Mouse (Mus musculus) limb, embryonic 14.5 days (tissue): Measurements from ENCODE around the gene Braf. TPM values are rescaled to one million over a fixed set of nuclear protein-coding genes. Genes with fewer than 3 reads are reported as not detected.
A peak's percentile ranks its signal among the peaks of the same experiment; 100 is the strongest.

Experiments used
- ATAC-seq: fragments of 200-750 bp; cut with Nextera tagmentation; 2 replicates; pipeline ENCODE4 v1.8.0; 2017; ENCODE audit warnings: low read depth, moderate number of reproducible peaks, moderate TSS enrichment; ENCODE audit not compliant: low FRiP score
- DNase-seq: peaks from one replicate; pipeline ENCODE4 v3.0.0-alpha.2; 2015; ENCODE audit warnings: low spot score
- H3K27ac ChIP-seq: fragments of 300-500 bp; sonication (generic); replicated peaks from 2 replicates; pipeline ENCODE4 v1.5.1; 2014; ENCODE audit warnings: low read depth, mild to moderate bottlenecking, low read length, moderate library complexity, mixed read lengths
- H3K27me3 ChIP-seq: fragments of 300-500 bp; sonication (generic); 2 replicates; pipeline ENCODE4 v1.6.1; 2014; ENCODE audit warnings: low read length, mixed read lengths; ENCODE audit not compliant: control insufficient read depth, insufficient read depth
- H3K36me3 ChIP-seq: fragments of 300-500 bp; sonication (generic); 2 replicates; pipeline ENCODE4 v1.6.1; 2014; ENCODE audit warnings: mild to moderate bottlenecking, low read length, moderate library complexity, mixed read lengths; ENCODE audit not compliant: control insufficient read depth, insufficient read depth
- H3K4me1 ChIP-seq: fragments of 300-500 bp; sonication (generic); 2 replicates; pipeline ENCODE4 v1.6.1; 2014; ENCODE audit warnings: antibody characterized with exemption, low read length, mixed read lengths; ENCODE audit not compliant: control insufficient read depth, insufficient read depth
- H3K4me2 ChIP-seq: fragments of 300-500 bp; sonication (generic); replicated peaks from 2 replicates; pipeline ENCODE4 v1.6.1; 2014; ENCODE audit warnings: low read depth, mild to moderate bottlenecking, low read length, moderate library complexity; ENCODE audit not compliant: severe bottlenecking
- H3K4me3 ChIP-seq: fragments of 300-500 bp; sonication (generic); replicated peaks from 2 replicates; pipeline ENCODE4 v1.5.1; 2014; ENCODE audit warnings: low read length
- H3K9ac ChIP-seq: fragments of 300-500 bp; sonication (generic); 2 replicates; pipeline ENCODE4 v1.6.1; 2014; ENCODE audit warnings: mild to moderate bottlenecking, low read depth, low read length, moderate library complexity; ENCODE audit not compliant: severe bottlenecking
- H3K9me3 ChIP-seq: fragments of 300-500 bp; sonication (generic); 2 replicates; pipeline ENCODE4 v1.6.1; 2016; ENCODE audit warnings: low read length; ENCODE audit not compliant: control insufficient read depth
- POLR2A ChIP-seq: fragments of 200-500 bp; IDR thresholded peaks from 2 replicates; pipeline ENCODE4 v1.8.0; 2012; ENCODE audit warnings: inconsistent platforms, mild to moderate bottlenecking, moderate library complexity, borderline replicate concordance; ENCODE audit not compliant: insufficient read depth, insufficient read length; ENCODE audit errors: extremely low read depth
- WGBS: fragments of 180-500 bp; shearing (Covaris S2); extraction: QIAGEN DNeasy Blood & Tissue Kit; methylation state at CpG from one replicate; pipeline ENCODE4 v1.1.7; 2014; 5-methylcytosine and 5-hydroxymethylcytosine counted together
- polyA plus RNA-seq, 2 experiments: library from polyadenylated mRNA; depleted of rRNA in 1 of 2; stranded (reverse) in 1 of 2; unstranded in 1 of 2; fragments of >200 nt; fragmentation: Nextera tagmentation in 1 of 2; extraction: Ambion mirVana in 1 of 2; gene quantifications; 2 replicates each; pipeline versions ENCODE4 v1.2.1 to v1.2.3; 2012 to 2014

The Braf gene
- polyA plus RNA-seq, 2 experiments = 14.2 to 15.2 TPM

DNA sequence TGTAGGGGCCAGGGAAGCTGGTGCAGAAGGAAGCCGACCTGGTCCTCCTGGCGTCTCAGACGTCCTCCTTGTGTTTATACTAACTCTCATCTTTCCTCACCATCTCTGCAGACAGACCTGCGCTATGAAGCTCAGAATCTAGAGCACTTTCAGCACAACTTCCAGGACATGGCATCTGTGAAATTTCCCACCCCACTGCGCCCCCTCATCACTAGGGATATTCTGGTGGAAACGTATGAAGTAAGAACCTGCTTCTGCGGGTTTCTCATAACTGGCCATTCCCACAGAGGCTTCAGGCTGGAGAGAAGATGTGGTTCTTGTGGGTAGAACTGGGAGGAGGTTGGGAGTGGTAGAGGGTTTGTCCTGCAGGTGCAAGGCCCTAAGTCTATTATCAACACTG lies 145.7 kb downstream of the Braf start:
- Histone ChIP-seq H3K27me3 (no peaks in the 10 kb centered on the region), H3K9me3 (no peaks in the 10 kb centered on the region), H3K27ac (no peak overlapping the region), H3K4me2 (no peak overlapping the region), H3K36me3 (peaks cover 63% of the 10 kb centered on the region), H3K4me1 (peaks cover 4% of the 10 kb centered on the region), H3K9ac (no peak overlapping the region), H3K4me3 (no peak overlapping the region)
- TF ChIP-seq POLR2A = no peak
- DNase-seq = no peak
- WGBS = 95% methylated on average over 7 of the region's 7 CpGs
- no peak for ATAC-seq

GRCm38 (mm10) chr6:39574951-39575350 lies 150.3 kb downstream of the Braf start:
- Histone ChIP-seq H3K9ac (no peak overlapping the region), H3K27ac (no peak overlapping the region), H3K36me3 (peaks cover 30% of the 10 kb centered on the region), H3K4me1 (peaks cover 6% of the 10 kb centered on the region), H3K27me3 (no peaks in the 10 kb centered on the region), H3K4me2 (peak overlapping the region; percentile 65), H3K9me3 (no peaks in the 10 kb centered on the region), H3K4me3 (peak overlapping the region; percentile 49)
- 70% methylated on average over 7 of the region's 7 CpGs for WGBS
- ATAC-seq (no peak), DNase-seq (no peak)
- no peak for TF ChIP-seq POLR2A

- Histone ChIP-seq H3K27ac (no peak overlapping the region), H3K4me1 (peaks cover 6% of the 10 kb centered on the region), H3K4me3 (peak overlapping the region; percentile 49), H3K27me3 (no peaks in the 10 kb centered on the region), H3K9ac (peak overlapping the region; percentile 64), H3K36me3 (peaks cover 26% of the 10 kb centered on the region), H3K9me3 (no peaks in the 10 kb centered on the region), H3K4me2 (peak overlapping the region; percentile 65)
- ATAC-seq (no peak; the same call in 1 of the 2 replicates), DNase-seq (no peak)
- WGBS = 26% methylated on average over 10 of the region's 10 CpGs
- no peak for TF ChIP-seq POLR2A
Observed at GRCm38 (mm10) chr6:39574555-39574869, 150.8 kb downstream of the Braf start.

DNA sequence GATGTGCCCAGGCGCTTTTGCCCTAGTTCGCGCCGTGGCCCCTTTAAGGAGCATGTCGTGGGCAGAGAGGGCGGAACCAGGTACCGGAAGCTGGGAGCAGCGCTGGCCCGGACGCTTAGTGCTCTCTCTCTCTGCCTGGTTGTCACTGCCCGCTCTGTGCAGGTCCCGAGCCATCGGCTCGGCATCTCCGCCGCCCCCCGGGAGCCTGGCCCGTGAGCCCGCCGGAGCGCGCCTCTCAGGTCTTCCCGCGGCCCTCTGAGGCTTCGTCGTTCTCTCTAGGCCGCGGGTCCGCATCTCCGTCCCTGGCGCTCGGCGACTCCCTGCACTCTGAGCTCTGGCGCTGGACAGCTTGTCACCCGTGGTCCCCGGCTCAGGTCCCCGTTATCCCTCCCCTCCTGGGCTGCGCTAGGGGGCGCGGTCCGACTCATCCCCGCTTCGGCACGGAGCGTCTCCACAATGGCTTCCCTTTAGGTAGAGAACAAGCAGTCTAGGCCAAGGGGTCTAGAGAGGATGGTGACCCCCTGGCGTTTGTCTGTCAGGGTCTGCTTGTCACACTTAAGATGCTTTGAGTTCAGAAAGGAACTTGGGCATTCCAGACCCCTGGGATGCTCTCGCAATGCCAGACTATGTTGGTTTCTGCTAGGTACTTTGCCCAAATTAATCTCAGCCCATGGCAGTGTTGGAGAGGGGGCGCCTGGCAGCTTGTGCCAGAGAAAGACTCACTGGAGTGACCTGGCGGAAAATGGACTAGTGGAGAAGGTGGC lies 151.3 kb downstream of the Braf start, which contains the start of gene Adck2:
Gene Adck2, plus strand, starts transcription at position 83 of the 764 bp plus-strand sequence.
- Histone ChIP-seq H3K4me2 (peak within 1 kb of the TSS; percentile 65), H3K9me3 (no peaks in the 10 kb centered on the region), H3K4me1 (peaks cover 6% of the 10 kb centered on the region), H3K27me3 (no peaks in the 10 kb centered on the region), H3K4me3 (peak within 1 kb of the TSS; percentile 49), H3K9ac (peak within 1 kb of the TSS; percentile 64), H3K27ac (peak within 1 kb of the TSS; percentile 61), H3K36me3 (peaks cover 21% of the 10 kb centered on the region)
- under 1% methylated on average over 42 of the region's 49 CpGs for WGBS
- ATAC-seq = peak; percentile 89
- peak; percentile 85 for DNase-seq
- TF ChIP-seq POLR2A = peak; percentile 17; the same call in 1 of the 2 replicates

GRCm38 (mm10) chr6:39570426-39570825 lies 154.8 kb downstream of the Braf start:
- DNase-seq (no peak), ATAC-seq (no peak)
- no peak for TF ChIP-seq POLR2A
- Histone ChIP-seq H3K9ac (no peak overlapping the region), H3K9me3 (no peaks in the 10 kb centered on the region), H3K4me1 (peaks cover 6% of the 10 kb centered on the region), H3K36me3 (no peaks in the 10 kb centered on the region), H3K27ac (no peak overlapping the region), H3K27me3 (no peaks in the 10 kb centered on the region), H3K4me2 (no peak overlapping the region), H3K4me3 (no peak overlapping the region)
- WGBS = 58% methylated on average over 3 of the region's 3 CpGs
